Mouse (Mus musculus) midbrain, postnatal 0 days (tissue): Measurements from ENCODE around the gene Psma7. TPM values are rescaled to one million over a fixed set of nuclear protein-coding genes. Genes with fewer than 3 reads are reported as not detected.

Source experiments
- ATAC-seq: fragments of 200-750 bp; cut with Nextera tagmentation; 2 replicates; pipeline ENCODE4 v1.8.0; 2017; ENCODE audit warnings: moderate number of reproducible peaks, mild to moderate bottlenecking, moderate TSS enrichment, moderate library complexity; ENCODE audit not compliant: low FRiP score
- DNase-seq: peaks from one replicate; pipeline ENCODE4 v3.0.0-alpha.2; 2015; ENCODE audit warnings: low spot score
- H3K27ac ChIP-seq: fragments of 300-500 bp; sonication (generic); 2 replicates; pipeline ENCODE4 v1.5.1; 2014; ENCODE audit warnings: low read depth, mild to moderate bottlenecking, low read length, mixed read lengths
- H3K27me3 ChIP-seq: fragments of 300-500 bp; sonication (generic); 2 replicates; pipeline ENCODE4 v1.6.1; 2014; ENCODE audit warnings: low read length, control low read depth, mixed read lengths; ENCODE audit not compliant: insufficient read depth
- H3K36me3 ChIP-seq: fragments of 300-500 bp; sonication (generic); 2 replicates; pipeline ENCODE4 v1.6.1; 2014; ENCODE audit warnings: low read length, control low read depth, mixed read lengths; ENCODE audit not compliant: insufficient read depth
- H3K4me1 ChIP-seq: fragments of 300-500 bp; sonication (generic); 2 replicates; pipeline ENCODE4 v1.6.1; 2014; ENCODE audit warnings: mild to moderate bottlenecking, control low read depth, antibody characterized with exemption, low read length, mixed read lengths; ENCODE audit not compliant: insufficient read depth
- H3K4me2 ChIP-seq: fragments of 300-500 bp; sonication (generic); 2 replicates; pipeline ENCODE4 v1.6.1; 2014; ENCODE audit warnings: low read depth, mild to moderate bottlenecking, low read length, mixed read lengths; ENCODE audit not compliant: poor library complexity, severe bottlenecking
- H3K4me3 ChIP-seq: fragments of 300-500 bp; sonication (generic); 2 replicates; pipeline ENCODE4 v1.5.1; 2014; ENCODE audit warnings: low read depth, mild to moderate bottlenecking, low read length, moderate library complexity
- H3K9ac ChIP-seq: fragments of 300-500 bp; sonication (generic); replicated peaks from 2 replicates; pipeline ENCODE4 v1.6.1; 2014; ENCODE audit warnings: mild to moderate bottlenecking, low read length, moderate library complexity, mixed read lengths; ENCODE audit not compliant: poor library complexity, severe bottlenecking
- H3K9me3 ChIP-seq: fragments of 300-500 bp; sonication (generic); 2 replicates; pipeline ENCODE4 v1.6.1; 2016; ENCODE audit warnings: low read length, control low read depth
- CTCF ChIP-seq: IDR thresholded peaks from 2 replicates; pipeline ENCODE4 v1.5.1; 2016; ENCODE audit warnings: antibody characterized with exemption, mild to moderate bottlenecking
- WGBS: fragments of 180-500 bp; shearing (Covaris S2); extraction: QIAGEN DNeasy Blood & Tissue Kit; methylation state at CpG from one replicate; pipeline ENCODE4 v1.1.7; 2014; 5-methylcytosine and 5-hydroxymethylcytosine counted together
- polyA plus RNA-seq: library from polyadenylated mRNA; unstranded; fragments of >200 nt; fragmentation: Nextera tagmentation; extraction: Ambion mirVana; gene quantifications from 2 replicates; pipeline ENCODE4 v1.2.1, GENCODE M21; 2015
- total RNA-seq: library from RNA; depleted of rRNA; stranded (reverse); fragments of >200 nt; gene quantifications from 2 replicates; pipeline ENCODE4 v1.2.3, GENCODE M21; 2014

The Psma7 gene
- total and polyA plus RNA-seq, 2 experiments from 2014 or later = 197 to 584 TPM

- H3K27me3 ChIP-seq = peaks cover 4% of the 10 kb centered on the region; the same call in 1 of the 2 replicates
- 0% methylated on average over 47 of the region's 84 CpGs for WGBS
- H3K36me3 ChIP-seq = peaks cover 23% of the 10 kb centered on the region
- H3K4me3 ChIP-seq = peak overlapping the region; percentile 97
- DNase-seq (peak; percentile 36), ATAC-seq (peak; percentile 67)
- peak overlapping the region; percentile 99 for H3K4me2 ChIP-seq
- H3K9ac ChIP-seq = peak overlapping the region; percentile 91
- peak overlapping the region; percentile 96 for H3K27ac ChIP-seq
- no peaks in the 10 kb centered on the region for H3K9me3 ChIP-seq
- peaks cover 18% of the 10 kb centered on the region; the same call in 1 of the 2 replicates for H3K4me1 ChIP-seq
- no peak for TF ChIP-seq CTCF
These were observed 16.9 kb downstream of the Psma7 start for GRCm38 (mm10) chr2:180025135-180025860.

DNA sequence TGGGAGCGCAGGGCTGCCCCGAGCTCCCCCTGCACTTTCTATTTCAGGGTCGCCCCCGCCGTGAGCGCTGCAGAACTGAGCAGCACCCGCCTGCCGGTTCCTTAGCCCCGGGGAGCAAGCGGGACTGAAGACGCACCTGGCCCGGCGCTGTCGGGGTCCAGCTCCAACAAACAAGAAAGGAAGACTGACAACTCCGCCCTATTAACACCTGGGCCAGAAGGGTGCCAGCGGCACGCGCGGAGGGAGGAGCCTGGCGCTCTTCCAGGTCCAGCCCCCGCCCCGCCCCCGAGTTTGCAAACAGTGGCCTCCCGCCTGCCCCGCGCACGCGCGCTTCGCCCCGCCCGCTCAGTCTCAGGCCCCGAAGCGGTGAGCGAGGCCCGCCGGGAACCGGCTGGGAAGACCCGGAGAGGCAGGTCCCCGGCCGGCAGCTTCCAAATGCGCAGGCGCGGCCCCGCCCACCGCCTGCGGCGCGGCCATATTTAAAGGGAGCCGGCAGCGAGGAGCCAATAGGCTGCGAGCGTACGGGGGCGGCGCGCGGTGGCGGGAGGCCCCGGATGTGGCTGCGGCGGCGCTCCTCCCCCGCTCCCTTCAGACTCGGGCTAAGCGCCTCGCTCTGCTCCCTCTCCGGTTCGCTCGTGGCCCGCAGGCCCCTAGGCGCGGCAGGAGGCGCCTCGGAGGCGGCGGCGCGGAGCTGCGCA lies 17.7 kb downstream of the Psma7 start, which contains the start of gene Lsm14b:
Lsm14b (plus strand) TSS at position 587 of the 698 bp plus-strand sequence.
- ATAC-seq = peak; percentile 95
- H3K9ac ChIP-seq = peak within 1 kb of the TSS; percentile 91
- no peaks in the 10 kb centered on the region for H3K9me3 ChIP-seq
- peaks cover 4% of the 10 kb centered on the region; the same call in 1 of the 2 replicates for H3K27me3 ChIP-seq
- under 1% methylated on average over 42 of the region's 80 CpGs for WGBS
- peak within 1 kb of the TSS; percentile 97 for H3K4me3 ChIP-seq
- peak; percentile 97 for DNase-seq
- no peak for TF ChIP-seq CTCF
- H3K27ac ChIP-seq = peak within 1 kb of the TSS; percentile 96
- H3K36me3 ChIP-seq = peaks cover 19% of the 10 kb centered on the region
- H3K4me2 ChIP-seq = peak within 1 kb of the TSS; percentile 99
- peaks cover 18% of the 10 kb centered on the region; the same call in 1 of the 2 replicates for H3K4me1 ChIP-seq

GRCm38 (mm10) chr2:180022751-180023150 lies 19.5 kb downstream of the Psma7 start:
- peaks cover 4% of the 10 kb centered on the region; the same call in 1 of the 2 replicates for H3K27me3 ChIP-seq
- no peak overlapping the region for H3K27ac ChIP-seq
- no peak overlapping the region for H3K9ac ChIP-seq
- no peak overlapping the region for H3K4me3 ChIP-seq
- no peak overlapping the region for H3K4me2 ChIP-seq
- 67% methylated on average over 6 of the region's 6 CpGs for WGBS
- peaks cover 1% of the 10 kb centered on the region; the same call in 1 of the 2 replicates for H3K36me3 ChIP-seq
- no peak for ATAC-seq
- no peak for DNase-seq
- H3K4me1 ChIP-seq = peaks cover 17% of the 10 kb centered on the region; the same call in 1 of the 2 replicates
- no peaks in the 10 kb centered on the region for H3K9me3 ChIP-seq
- TF ChIP-seq CTCF = no peak

DNA sequence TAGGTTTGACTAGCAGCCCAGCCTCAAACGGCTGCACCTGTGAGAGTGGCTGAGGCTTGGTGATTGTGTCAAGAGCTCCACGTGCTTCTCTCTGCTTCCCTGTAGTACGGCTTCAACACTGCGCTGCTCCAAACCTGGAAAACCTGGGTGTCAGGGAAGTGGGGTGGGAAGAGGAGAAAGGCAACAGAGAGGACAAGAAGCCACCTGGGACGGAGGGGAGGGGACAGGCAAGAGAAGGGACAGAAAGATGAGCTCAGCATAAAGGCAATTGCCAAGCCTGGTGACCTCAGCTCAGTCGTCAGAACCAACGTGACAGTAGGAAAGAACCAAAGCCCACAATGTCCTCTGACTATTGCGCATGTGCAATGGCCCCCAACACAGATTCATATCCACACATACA lies 21.3 kb downstream of the Psma7 start:
- Histone ChIP-seq H3K27ac (no peak overlapping the region), H3K4me1 (0 out of 2 replicates have a peak, but pooled peaks cover 2% of the 10 kb centered on the region), H3K4me2 (no peak overlapping the region), H3K9me3 (no peaks in the 10 kb centered on the region), H3K36me3 (no peaks in the 10 kb centered on the region), H3K4me3 (no peak overlapping the region), H3K27me3 (peaks cover 4% of the 10 kb centered on the region; the same call in 1 of the 2 replicates), H3K9ac (no peak overlapping the region)
- DNase-seq = no peak
- TF ChIP-seq CTCF = no peak
- 86% methylated on average over 8 of the region's 8 CpGs for whole genome bisulfite sequencing
- no peak for ATAC-seq

DNA sequence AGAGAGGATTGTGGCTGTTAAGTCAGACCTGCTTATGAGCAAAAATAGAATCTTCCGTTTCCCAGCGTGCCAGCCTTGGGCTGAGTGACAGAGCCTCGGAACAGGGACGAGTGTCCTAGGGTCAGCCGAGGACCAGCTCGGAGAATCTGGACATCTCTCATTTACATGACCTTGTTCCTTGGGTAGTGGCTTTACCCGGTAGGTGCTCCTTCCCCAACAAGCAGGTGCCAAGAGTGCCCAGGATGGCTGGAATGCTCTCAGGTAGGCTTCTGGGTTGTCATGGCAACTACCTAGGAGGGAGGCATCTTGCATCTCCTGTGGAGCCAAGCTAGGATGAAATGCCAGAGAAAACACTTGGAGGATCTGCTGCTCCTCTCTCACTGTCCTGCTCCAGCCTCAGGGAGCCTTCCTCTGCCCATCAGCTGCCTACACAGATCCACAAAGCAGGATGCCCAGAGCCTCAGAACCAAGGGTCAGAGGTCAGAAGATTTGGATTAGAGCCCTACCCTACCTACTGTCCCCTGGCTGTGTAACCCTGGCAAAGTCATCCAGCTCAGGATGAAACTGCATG lies 22.1 kb downstream of the Psma7 start:
- DNase-seq = peak; percentile 52
- H3K4me2 ChIP-seq = no peak overlapping the region
- 0 out of 2 replicates have a peak overlapping the region, but pooled peaks have one; percentile 19 for H3K9ac ChIP-seq
- no peak overlapping the region for H3K27ac ChIP-seq
- H3K9me3 ChIP-seq = no peaks in the 10 kb centered on the region
- no peak for TF ChIP-seq CTCF
- 68% methylated on average over 7 of the region's 7 CpGs for WGBS
- H3K36me3 ChIP-seq = no peaks in the 10 kb centered on the region
- no peaks in the 10 kb centered on the region for H3K4me1 ChIP-seq
- no peak overlapping the region for H3K4me3 ChIP-seq
- peaks cover 4% of the 10 kb centered on the region; the same call in 1 of the 2 replicates for H3K27me3 ChIP-seq
- no peak for ATAC-seq
